Mouse (Mus musculus) right cerebral cortex, postnatal 10 days (tissue): ENCODE data around the gene Prmt1.
A peak's percentile ranks its signal among the peaks of the same experiment; 100 is the strongest.

Experiments used
- DNase-seq, 2 experiments: peaks; one replicate each; pipeline ENCODE4 v3.0.0; 2021; ENCODE audit warnings: low spot score in 2 of 2

Gene Prmt1

DNA sequence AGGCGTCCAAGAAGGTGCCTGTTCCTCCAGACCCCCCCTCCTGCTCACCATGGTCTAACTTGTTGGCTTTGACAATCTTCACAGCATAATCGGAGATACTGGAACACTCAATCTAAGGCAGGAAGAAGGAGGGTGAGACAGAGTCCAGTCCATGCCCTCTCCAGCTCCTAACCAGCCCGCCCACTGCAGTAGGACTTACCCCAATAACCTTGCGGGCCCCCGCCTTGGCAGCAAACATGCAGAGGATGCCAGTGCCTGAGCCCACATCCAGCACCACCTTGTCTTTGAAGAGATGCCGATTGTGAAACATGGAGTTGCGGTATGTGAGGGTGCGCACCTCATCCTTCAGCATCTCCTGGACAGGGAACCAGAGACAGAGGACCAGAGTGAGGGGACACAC is 4.8 kb downstream of the Prmt1 start:
- DNase-seq: no peak

DNA sequence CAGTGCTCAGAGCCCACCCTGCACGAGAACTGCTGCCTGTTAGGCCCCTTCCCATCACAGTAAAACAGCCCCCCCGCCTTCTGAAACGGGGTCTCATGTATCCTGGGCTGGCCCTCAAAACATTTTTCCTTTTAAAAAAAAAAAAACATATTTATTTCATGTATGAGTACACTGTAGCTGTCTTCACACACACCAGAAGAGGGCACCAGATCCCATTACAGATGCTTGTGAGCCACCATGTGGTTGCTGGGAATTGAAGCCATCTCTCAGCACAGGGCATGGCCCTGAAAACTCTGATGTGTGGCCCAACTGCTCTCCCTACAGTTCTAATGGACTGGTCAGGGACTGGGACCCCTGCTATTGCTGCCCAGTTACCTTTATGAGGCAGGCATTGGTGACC is 8.1 kb downstream of the Prmt1 start:
- no peak for DNase-seq

DNA sequence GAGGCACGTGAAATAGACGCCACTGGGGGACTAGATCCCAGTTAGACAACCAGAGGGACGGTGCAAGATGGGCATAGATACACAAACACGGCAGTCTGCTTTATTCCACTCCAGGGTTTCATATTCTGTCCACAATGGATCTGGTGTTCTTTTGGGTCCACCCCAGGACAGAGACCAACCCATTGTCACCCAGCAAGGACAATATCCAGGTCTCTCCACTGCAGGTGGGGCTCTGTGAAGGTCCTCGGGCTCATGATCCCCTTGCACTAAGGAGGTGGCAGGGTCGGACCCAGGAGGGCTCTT is 11.3 kb downstream of the Prmt1 start:
- DNase-seq: no peak

DNA sequence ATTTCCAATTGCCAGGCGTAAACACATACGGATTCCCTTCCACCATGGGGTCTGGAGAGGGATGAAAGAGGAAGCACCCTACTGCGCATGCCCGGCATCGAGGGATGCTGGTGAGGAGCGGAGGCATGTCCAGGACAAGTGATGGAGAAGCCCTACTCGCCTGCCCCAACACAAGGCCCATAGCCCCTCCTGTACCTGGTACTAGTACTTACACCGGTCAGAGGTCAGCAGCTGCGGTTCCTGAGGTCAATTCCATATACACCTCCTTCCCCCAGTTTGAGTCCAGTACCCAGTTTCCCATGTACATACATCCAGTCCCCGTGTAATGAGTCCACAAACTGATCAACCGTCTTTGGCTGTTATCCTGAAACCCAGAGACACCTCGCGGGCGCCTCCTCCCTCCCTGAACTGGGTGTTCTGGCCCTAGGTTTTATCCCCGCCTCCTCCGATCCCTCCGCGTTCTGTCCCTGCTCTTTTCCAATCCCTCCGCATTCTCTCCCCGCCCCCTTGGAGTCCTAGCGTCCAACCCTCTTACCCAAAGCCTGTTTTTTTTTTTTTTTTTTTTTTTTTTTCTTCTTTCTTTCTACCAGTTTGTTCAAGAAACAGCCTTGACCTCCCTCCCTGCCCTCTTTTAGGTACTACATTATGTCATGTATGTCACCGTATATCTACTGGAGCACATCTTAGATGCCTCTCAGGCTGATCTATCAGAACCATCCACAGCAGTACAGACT is 11.8 kb downstream of the Prmt1 start, which contains the start of gene Cpt1c:
Gene Cpt1c (minus strand): TSS at position 469 of the 734 bp plus-strand sequence.
- peak; percentile 94 to 96 for DNase-seq

DNA sequence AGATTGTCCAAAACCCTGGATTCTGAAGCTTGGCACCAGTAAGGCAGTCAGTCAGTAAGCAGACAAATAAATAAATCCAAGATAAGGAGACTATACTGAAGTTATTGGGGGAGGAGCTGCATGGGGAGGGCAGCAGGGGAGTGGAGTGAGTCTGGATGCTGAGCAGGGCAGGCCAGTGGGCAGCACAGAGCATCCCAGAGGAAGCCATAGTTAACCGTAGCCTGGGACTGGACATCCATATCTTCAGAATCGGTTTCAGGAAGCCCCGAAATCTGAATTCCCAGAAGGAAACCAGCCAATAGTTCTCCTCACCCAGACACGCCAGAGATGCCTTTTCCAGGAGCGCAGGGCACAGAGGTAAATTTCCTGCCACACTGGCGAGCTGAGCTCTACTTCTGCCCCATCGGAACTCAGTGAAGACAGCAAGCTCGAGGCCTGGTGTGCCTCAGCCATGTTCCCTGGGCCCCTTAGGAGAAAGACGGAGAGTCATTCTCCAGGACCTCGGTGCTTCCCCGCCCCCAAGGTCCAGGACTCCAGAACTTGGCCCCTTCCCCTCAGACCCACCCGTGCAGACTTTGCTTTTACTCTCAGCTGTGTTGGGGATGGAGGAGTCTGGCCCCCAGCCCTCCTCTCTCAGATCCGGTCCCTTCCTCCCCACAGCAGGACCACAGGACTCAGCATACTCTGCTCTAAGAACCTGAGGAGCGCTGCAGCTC is 12.8 kb downstream of the Prmt1 start:
- no peak for DNase-seq

DNA sequence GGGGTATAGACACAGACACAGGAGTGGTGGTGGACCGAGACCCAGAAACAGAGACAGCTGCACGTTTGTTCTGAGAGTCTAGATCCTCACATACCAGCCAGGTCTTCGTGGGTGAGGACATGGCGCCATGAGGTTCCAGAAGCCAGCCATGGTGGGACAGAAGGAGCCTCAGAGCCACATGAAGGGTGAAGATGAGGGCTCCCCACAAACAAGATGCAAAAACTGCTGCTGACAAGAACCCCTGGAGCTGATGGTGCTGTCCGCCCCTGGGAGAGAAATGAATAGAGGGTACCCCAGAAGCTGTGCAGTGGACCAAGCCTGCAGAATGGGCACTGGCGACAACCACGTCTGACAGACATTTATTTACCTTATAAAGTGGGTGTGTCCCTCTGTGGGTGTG is 15.2 kb downstream of the Prmt1 start:
- no peak for DNase-seq

DNA sequence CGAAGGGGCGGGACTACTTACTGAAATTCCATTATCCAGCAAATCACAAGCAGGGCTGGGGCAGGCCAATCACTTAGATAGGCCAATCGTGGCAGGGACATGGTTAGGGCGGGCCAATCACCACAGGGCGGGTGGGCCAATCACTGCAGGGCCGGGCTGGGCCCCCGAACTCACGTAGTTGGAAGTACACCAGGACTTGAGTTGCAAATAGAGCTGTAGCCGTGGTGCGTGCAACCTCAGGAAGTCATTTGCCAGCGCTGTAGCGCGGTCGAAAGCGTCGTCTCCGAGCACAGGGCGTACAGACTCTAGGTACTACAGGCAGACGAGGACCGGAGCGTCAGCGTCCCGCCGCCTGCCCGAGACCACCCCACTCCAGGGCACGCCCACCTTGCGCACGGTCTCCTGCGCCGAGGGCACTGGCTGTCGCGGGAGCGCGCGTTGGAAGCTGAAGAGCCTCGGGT is 16.1 kb downstream of the Prmt1 start:
- peak; percentile 92 to 95 for DNase-seq

DNA sequence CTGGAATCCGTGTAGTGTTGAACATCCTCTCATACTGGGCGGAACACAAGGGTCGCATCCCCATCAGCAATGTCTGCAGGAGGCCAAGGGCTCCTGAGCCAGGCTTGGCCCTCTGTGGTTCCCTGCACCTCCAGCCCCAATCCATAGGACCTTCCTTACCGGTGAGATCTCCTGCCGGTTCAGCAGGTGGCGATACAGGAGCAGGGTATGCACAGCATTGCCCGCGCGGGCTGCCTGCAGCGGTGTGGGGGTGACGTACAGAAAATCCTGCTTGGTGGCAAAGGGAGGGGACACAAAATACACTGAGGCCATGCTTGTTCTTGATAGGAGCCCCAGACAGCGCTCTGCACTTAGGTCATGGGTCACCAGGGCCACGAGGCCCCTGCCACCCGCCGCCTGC is 19.7 kb downstream of the Prmt1 start:
- no peak for DNase-seq

DNA sequence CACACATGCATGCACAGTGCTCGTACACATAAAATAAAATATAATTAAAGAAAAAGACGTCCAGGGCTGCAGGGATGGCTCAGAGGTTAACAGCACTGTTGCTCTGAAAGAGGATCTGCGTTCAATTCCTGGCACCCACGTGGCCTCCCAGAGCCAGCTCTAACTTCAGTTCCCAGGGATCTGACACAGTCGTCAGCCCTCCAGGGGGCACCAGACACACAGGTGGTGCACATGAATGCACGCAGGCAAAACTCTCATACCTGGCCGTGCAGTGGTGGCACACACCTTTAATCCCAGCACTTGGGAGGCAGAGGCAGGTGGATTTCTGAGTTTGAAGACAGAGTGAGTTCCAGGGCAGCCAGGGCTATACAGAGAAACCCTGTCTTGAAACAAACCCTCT is 20.4 kb downstream of the Prmt1 start:
- no peak for DNase-seq

DNA sequence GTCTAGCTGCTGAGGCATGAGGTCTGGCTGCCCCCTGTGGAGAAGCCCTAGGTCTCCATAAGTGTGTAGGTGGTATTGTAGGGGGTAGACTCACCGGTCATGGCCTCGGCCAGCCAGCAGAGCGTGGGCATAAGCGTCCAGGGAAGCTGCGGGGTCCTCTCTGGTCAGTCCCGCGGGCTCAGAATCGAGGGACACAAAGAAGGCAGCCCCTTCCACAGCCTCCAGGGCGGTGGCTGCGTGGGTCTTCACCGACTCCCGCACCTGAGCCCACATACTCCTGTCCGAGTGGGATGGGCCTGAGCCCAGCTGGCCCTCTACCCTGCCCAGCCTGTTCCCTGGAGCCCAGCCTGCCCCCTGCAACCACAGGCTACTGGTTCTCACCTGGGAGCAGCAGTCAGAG is 21.4 kb downstream of the Prmt1 start:
- peak in 1 of 2 experiments; percentile 19 for DNase-seq

DNA sequence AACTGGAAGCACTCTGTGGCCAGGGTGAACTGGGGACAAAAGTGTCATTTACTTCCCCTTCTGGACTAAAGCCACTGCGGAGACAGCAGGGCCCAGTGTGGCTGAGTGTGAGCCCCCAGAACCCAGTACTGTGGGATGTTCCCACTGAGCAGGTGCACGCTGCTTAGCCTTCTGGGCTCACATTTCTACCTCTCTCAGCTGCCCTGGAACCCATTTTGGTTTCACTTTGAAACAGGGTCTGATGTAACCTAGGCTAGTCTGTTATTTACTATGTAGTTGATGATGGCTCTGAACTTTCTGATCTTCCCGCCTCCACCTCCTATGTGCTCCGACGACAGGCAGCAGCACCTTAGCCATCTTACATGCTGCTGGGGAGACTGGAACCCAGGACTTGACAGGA is 23.5 kb downstream of the Prmt1 start:
- DNase-seq: no peak

DNA sequence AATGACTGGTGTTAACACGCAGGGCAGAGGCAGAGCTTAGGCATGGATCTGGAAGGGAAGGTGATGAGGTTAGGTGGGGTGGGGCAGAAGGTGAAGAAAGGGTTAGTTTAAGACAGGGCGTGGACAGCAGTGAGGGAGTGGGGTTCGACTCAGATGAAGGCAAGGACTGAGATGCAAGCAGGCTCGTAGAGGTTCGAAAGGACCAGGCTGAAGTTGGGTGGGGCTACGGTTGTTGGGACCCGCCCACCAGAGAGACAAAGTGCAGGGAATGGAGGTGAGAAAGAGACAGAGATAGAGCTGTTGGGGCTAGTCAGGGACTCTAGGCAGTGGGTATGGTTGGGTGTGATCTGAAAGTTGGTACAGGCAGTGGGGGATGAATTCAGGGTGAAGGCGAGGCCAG is 24.0 kb downstream of the Prmt1 start:
- DNase-seq: no peak

DNA sequence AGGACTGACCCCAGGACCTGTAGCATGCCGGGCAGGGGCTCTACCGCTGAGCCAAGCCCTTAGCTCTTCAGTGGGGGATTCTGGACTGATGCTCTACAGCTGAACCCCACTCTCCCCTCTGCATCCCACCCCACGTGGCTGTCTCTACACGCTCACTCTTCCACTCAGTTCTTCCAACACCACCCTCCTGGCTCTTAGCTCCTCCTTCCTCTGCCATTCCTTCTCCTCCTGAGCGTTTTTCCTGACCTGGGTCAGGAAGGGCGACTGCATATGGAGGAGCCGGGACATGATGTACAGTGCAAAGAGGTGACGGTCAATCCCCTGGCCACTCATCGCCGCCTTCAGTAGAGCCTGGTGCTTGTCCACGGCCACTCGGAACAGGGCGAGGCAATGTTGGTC is 25.9 kb downstream of the Prmt1 start:
- DNase-seq: peak; percentile 24 to 32

DNA sequence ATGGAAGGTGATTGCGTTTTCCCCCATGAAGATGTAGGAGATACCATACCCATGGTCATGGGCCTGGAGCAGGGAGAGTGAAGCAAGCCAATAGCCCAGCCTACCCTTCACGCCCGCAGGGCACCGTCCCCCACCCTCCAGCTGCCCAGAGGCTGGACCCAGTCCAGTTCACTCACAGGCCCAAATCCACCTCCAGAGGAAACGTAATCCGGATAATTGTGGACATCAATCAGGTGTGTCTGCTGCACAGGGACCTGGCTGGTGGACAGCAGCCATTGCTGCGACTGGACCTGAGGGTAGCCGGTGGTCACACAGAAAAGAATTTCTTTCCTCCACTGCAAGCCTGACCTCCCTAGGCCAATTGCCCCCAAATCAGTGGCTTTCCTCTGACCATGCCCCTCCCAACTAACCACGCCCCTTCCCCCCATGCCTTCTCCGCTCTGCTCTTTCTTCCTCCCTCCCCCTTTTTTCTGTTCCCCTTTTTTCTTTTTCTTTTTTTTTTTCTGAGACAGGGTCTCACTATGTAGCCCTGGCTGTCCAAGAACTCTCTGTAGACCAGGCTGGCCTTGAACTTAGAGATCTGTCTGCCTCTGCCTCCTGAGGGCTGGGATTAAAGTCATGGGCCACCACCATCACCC is 26.4 kb downstream of the Prmt1 start:
- peak; percentile 25 for DNase-seq

DNA sequence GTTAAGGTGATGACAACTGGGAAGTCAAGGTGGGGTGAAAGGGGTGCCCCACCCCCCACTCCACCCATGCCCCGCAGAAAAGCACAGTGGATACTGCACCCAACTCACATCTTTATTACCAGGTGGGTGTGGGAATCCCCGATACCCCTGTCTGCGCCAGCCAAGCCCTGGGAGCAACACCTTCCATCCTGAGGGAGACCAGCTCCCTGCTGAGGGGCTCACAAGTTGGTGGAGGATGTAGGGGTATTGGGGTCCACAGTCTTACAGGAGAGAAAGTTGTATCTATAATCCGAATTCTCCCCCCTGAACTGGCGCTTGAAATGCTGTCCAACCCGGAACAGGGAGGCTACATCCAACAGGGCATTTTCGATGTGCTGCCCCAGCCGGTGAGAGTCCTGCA is 27.1 kb downstream of the Prmt1 start:
- DNase-seq: peak; percentile 24 to 26

DNA sequence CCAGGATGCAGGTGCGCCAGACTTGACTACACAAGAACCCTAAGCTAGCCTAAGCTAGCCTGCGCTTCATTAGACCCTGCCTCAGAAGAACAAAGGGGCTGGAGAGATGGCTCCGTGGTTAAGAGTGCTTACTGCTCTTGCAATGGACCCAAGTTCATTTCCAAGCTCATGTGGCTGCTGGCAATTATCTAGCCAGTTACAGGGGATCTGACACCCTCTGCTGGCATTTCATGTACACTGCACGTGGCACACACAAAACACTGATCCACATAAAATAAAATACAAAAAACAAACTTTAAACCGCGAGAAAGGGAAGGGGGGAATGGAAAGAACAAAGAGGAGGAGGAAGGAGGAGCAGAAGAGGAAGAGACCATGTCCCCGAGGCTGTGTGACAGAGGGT is 28.2 kb downstream of the Prmt1 start:
- DNase-seq: peak; percentile 55 to 65

DNA sequence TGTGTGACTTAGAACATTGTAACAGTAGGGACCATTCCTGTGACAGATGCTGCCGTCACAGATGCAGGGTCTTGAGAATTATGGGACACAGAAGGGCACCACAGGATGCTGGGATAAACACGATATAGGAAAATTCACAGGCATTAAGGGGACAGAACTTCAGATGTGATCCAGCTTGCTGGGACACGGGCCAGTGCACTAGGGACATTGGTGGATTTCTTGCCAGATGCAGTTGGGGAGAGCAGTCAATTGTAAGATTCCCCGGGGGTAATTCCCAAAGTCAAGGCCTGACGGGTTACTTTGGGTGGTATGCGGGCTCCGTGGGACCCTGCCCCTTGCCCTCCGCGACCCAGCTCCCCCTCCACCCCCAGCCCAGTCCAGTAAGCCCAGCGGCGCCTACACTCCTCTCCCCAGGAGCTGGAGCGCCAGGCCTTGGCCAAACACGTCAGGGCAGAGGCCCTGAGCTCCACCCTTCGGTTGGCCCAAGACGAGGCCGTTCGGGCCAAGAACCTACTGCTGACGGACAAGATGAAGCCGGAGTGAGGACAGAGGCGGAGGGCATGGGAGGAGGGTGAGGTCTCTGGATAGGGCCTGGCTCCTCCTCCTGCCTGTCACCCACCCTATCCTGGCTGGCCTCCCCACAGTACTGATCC is 29.1 kb downstream of the Prmt1 start:
- DNase-seq: peak; percentile 28 to 29

DNA sequence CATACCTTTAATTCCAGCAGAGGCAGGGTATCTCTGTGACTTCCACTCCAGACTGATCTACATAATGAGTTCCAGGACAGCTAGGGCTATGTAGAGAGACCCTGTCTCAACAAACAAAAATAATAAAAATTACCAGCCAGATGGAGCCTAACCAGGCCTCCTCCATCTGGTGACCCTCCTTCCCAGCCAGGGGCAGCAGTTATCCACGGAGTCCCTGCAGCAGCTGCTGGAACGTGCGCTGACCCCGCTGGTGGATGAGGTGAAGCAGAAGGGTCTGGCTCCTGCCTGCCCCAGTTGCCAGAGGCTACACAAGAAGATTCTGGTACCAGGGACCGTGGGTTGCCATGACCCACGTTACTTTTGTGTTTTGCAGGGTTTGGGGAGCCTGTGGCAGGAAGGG is 30.1 kb downstream of the Prmt1 start:
- peak in 1 of 2 experiments; percentile 23 for DNase-seq

DNA sequence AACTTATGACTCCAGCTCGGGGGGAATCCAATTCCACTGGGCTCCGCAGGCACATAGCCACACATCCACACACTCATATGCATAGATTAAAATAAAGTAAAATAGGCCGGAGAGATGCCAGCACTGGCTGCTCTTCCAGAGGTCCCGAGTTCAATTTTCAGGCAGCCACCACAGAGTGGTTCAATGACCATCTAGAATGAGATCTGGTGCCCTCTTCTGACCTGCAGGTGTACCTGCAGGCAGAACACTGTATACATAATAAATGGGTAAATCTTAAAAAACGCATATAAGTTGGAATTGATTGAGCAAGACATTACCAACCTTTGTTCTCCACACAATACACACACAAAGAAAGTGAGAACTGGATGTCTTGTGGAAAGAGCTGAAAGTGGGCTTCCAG is 30.7 kb downstream of the Prmt1 start:
- peak in 1 of 2 experiments; percentile 33 for DNase-seq

DNA sequence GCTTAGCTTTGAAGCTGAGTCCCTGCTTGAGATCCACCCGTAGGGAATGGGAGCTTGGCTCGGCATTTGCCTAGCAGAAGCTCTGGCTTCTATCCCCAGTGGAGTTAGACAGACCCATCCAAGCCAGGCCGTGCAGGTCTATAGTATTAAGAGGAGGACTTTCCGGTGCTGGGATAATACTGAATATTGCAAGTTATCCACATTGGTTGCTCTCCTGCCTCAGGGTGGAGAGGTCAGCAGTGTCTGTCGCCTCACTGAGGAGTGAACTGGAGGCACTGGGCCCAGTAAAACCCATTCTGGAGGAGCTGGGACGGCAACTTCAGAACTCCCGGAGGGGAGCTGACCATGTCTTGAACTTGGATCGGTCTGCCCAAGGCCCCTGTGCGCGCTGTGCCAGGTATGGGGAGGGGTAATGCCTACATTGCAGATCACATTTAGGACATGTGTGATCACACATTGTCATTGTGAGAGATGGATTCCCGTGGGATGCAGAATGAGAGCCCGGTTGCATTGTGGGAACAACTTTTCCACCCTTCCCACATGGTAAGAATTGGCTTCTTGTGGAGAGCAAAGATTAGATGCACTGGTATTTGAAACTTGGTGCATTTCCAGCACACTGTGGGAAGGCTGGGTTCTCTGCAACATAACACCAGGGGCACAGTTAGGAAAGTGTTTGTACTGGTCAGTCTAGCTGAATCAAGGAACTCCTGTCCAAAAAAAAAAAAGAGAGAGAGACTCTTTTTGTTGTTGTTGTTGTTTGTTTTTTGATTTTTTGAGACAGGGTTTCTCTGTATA is 32.1 kb downstream of the Prmt1 start:
- DNase-seq: no peak

DNA sequence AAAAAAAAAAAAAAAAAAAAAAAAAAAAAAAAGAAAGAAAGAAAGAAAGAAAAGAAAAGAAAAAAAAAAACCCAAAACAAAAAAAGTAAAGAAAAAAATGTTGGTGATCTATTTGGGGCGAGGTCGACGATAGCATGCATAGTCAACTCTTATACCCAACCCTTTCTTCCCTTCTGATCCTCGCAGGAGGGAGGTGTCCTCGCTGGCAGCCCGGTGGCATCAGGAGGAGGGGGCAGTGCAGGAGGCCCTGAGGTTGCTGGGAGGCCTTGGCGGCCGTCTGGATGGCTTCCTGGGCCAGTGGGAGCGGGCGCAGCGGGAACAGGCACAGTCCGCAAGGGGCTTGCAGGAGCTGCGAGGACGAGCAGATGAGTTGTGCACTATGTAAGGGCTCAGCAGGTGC is 32.8 kb downstream of the Prmt1 start:
- peak in 1 of 2 experiments; percentile 23 for DNase-seq
